Mouse (Mus musculus): ENCODE measurements around the gene Ddx49. TPM values are rescaled to one million over a fixed set of nuclear protein-coding genes. Genes with fewer than 3 reads are reported as not detected.

Ddx49 gene
- 21.0 and 26.7 TPM in 2 replicates for polyA plus RNA-seq (2021; fragmentation: Nextera tagmentation)
- long read RNA-seq, experiment 1, transcript Ddx49-201 (13 exons, 2,137 nt) = major isoform, 143 of 174 reads
- long read RNA-seq, experiment 1, transcript Ddx49-205 (13 exons, 2,163 nt) = minor isoform, 7 of 174 reads
- long read RNA-seq, experiment 1, partial matches to known transcripts = 7 of 174 reads
- long read RNA-seq, experiment 1, other reads (novel, unspliced or antisense) = 17 of 174 reads
- long read RNA-seq, experiment 2, transcript Ddx49-201 (13 exons, 2,137 nt) = major isoform, 40 of 47 reads
- long read RNA-seq, experiment 2, partial matches to known transcripts = 3 of 47 reads
- long read RNA-seq, experiment 2, other reads (novel, unspliced or antisense) = 4 of 47 reads

DNA sequence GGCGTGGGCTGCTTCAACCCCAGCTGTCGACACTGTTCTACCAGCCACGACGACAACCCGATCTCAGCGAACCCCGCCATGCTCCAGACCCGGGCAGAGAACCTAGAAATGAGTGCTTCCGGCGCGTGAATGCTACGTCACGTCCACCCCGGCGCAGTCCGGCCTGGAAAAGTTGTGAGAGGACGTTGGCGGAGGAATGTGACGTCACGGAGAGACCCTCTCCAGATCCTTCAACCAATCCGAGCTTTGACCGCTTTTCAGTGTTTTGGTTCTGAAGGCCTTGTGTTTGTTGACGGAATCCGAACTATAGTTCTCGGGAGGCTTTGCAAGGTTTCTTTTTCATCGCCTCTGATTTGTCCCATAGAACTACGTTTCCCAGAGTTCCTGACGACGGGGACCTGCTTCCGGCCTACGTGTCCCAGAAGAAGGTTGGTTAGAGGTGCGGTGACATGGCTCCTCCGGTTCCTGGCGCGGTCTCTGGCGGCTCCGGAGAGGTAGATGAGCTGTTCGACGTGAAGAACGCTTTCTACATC lies at the start of gene Ddx49, which contains the start of gene Cope:
Gene Ddx49, minus strand, starts transcription at position 132 of the 533 bp plus-strand sequence.
Gene Cope, plus strand, starts transcription at position 161 of the 533 bp plus-strand sequence.

GRCm38 (mm10) chr8:70329124-70329834 lies 27.0 kb upstream of the Ddx49 start, which contains the start of gene Gdf1:
Gdf1 (plus strand) TSS chr8:70329817.

DNA sequence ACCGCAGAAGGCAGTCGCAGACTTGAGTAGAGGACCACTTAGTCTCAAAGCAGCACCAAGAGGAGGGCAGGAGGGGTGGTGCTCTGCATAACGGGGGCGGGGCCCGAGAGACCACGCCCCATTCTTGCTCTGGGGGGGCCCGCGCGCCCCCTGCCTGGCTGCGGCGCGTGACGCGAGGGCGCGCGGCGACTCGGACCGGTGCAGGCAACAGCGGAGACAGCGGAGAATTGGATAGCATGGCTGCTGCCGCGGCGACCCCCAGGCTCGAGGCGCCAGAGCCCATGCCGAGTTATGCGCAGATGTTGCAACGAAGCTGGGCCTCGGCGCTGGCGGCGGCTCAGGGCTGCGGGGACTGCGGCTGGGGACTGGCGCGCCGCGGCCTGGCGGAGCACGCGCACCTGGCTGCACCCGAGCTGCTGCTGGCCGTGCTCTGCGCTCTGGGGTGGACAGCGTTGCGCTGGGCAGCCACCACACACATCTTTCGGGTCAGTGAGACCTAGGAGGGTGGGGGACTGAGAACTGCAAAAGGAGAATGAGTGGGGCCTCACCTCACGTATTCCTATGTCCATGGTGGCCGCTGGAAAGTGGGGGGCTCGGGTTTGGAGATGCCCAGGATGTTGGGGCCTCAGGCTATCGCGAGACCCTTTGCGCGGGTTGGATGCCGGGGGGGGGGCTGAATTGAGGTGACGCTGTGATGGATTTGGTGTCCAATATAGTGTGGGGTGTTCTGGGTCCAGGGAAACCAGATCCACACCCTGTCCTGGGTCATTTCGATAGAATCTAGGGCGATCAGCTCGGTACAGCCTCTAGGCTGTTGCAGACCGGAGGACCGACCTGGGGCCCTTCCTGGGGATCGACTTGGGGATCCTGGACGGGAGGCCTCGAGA lies 13.6 kb upstream of the Ddx49 start, which contains the start of gene Cers1:
Gene Cers1, plus strand, starts transcription at position 152 of the 887 bp plus-strand sequence.

DNA sequence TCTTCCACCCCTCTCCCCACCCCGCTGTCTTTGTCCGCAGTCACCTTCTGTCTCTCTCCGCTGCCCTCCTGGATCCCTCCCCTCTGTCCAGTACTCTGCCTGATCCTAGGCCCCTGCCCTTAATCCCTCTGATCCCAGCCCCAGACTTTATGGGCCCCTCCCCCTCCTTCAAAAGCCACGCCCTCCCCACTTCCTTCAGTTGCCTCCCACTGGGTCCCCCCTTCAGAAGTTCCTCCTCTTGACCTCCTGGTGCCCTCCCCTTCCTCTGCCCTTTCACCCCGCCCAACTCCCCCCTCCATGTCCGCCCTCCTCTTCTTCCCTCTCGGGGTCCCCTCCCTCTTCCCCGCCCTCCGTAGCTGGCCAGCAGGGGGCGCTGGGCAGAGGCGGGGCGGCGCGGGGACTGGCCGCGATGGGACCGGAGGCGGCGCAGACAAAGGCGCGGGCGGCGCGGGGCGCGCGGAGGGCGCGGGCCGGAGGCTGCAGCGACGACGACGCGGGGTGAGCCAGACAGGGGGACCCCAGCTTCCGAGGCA lies 19.6 kb downstream of the Ddx49 start, which contains the start of gene Homer3:
Gene Homer3, plus strand, starts transcription at position 225 of the 533 bp plus-strand sequence.

Other genes starting within 250 kb of the Ddx49 start
- 0.18 TPM in 2 replicates for gene Tm6sf2, start 229.6 kb downstream of the Ddx49 start, polyA plus RNA-seq (2021; fragmentation: Nextera tagmentation)
- 54.9 and 60.9 TPM in 2 replicates for gene Hapln4, start 219.0 kb downstream of the Ddx49 start, polyA plus RNA-seq (2021; fragmentation: Nextera tagmentation)
- 109 and 132 TPM in 2 replicates for gene Ncan, start 181.6 kb downstream of the Ddx49 start, polyA plus RNA-seq (2021; fragmentation: Nextera tagmentation)
- gene Nr2c2ap, start 171.2 kb downstream of the Ddx49 start, polyA plus RNA-seq (2021; fragmentation: Nextera tagmentation) = 34.7 and 36.6 TPM in 2 replicates
- 12.7 and 15.3 TPM in 2 replicates for gene Rfxank, start 163.3 kb downstream of the Ddx49 start, polyA plus RNA-seq (2021; fragmentation: Nextera tagmentation)
- 121 and 136 TPM in 2 replicates for gene Borcs8, start 163.0 kb downstream of the Ddx49 start, polyA plus RNA-seq (2021; fragmentation: Nextera tagmentation)
- gene Mef2b, start 162.8 kb downstream of the Ddx49 start, polyA plus RNA-seq (2021; fragmentation: Nextera tagmentation) = 0.36 and 0.38 TPM in 2 replicates
- 22.7 and 26.0 TPM in 2 replicates for gene Tmem161a, start 130.1 kb downstream of the Ddx49 start, polyA plus RNA-seq (2021; fragmentation: Nextera tagmentation)
- 9.4 and 11.1 TPM in 2 replicates for gene Slc25a42, start 90.2 kb downstream of the Ddx49 start, polyA plus RNA-seq (2021; fragmentation: Nextera tagmentation)
- 29.7 and 30.6 TPM in 2 replicates for gene Sugp2, start 68.3 kb downstream of the Ddx49 start, polyA plus RNA-seq (2021; fragmentation: Nextera tagmentation)
- gene Armc6, start 68.0 kb downstream of the Ddx49 start, polyA plus RNA-seq (2021; fragmentation: Nextera tagmentation) = 36.5 and 40.3 TPM in 2 replicates
- gene Homer3, start 19.7 kb downstream of the Ddx49 start, polyA plus RNA-seq (2021; fragmentation: Nextera tagmentation) = 2.0 and 6.7 TPM in 2 replicates
- gene Cope, start within 50 bp of the Ddx49 start, polyA plus RNA-seq (2021; fragmentation: Nextera tagmentation) = 306 and 417 TPM in 2 replicates
- gene Cers1, start 13.3 kb upstream of the Ddx49 start, polyA plus RNA-seq (2021; fragmentation: Nextera tagmentation) = 86.2 and 92.0 TPM in 2 replicates
- 8.7 and 22.3 TPM in 2 replicates for gene Gdf1, start 27.3 kb upstream of the Ddx49 start, polyA plus RNA-seq (2021; fragmentation: Nextera tagmentation)
- gene Upf1, start 50.8 kb upstream of the Ddx49 start, polyA plus RNA-seq (2021; fragmentation: Nextera tagmentation) = 4.3 and 7.7 TPM in 2 replicates
- 0.23 and 0.41 TPM in 2 replicates for gene Comp, start 71.1 kb upstream of the Ddx49 start, polyA plus RNA-seq (2021; fragmentation: Nextera tagmentation)
- gene Crtc1, start 137.1 kb upstream of the Ddx49 start, polyA plus RNA-seq (2021; fragmentation: Nextera tagmentation) = 53.2 and 75.6 TPM in 2 replicates
- gene Klhl26, start 174.5 kb upstream of the Ddx49 start, polyA plus RNA-seq (2021; fragmentation: Nextera tagmentation) = 30.8 and 37.7 TPM in 2 replicates
- gene Tmem59l, start 184.9 kb upstream of the Ddx49 start, polyA plus RNA-seq (2021; fragmentation: Nextera tagmentation) = 550 and 567 TPM in 2 replicates
- 0.81 and 2.0 TPM in 2 replicates for gene Crlf1, start 190.7 kb upstream of the Ddx49 start, polyA plus RNA-seq (2021; fragmentation: Nextera tagmentation)
- 347 and 396 TPM in 2 replicates for gene Rex1bd, start 204.3 kb upstream of the Ddx49 start, polyA plus RNA-seq (2021; fragmentation: Nextera tagmentation)
- 3,921 and 4,944 TPM in 2 replicates for gene Uba52, start 208.3 kb upstream of the Ddx49 start, polyA plus RNA-seq (2021; fragmentation: Nextera tagmentation)
- 287 and 603 TPM in 2 replicates for gene Fkbp8, start 225.2 kb upstream of the Ddx49 start, polyA plus RNA-seq (2021; fragmentation: Nextera tagmentation)
- gene Kxd1, start 225.5 kb upstream of the Ddx49 start, polyA plus RNA-seq (2021; fragmentation: Nextera tagmentation) = 73.8 and 77.6 TPM in 2 replicates
- gene Ell, start 237.0 kb upstream of the Ddx49 start, polyA plus RNA-seq (2021; fragmentation: Nextera tagmentation) = 3.9 and 9.1 TPM in 2 replicates

Measured in left cerebral cortex, adult 6 months (tissue).